Mouse (Mus musculus) liver, postnatal 0 days (tissue): ENCODE data around the gene Cyth1.

Experiments
- CTCF ChIP-seq: sonication (generic); IDR thresholded peaks from 2 replicates; pipeline ENCODE4 v1.5.1; 2016; ENCODE audit warnings: antibody characterized with exemption, low read depth
- EP300 ChIP-seq: IDR thresholded peaks from 2 replicates; pipeline ENCODE4 v1.6.1; 2016; ENCODE audit warnings: antibody characterized with exemption, low read depth, mild to moderate bottlenecking

- no peak for TF ChIP-seq CTCF
- no peak for TF ChIP-seq EP300
Measured at GRCm38 (mm10) chr11:118113516-118114205, 134.7 kb downstream of the Cyth1 start.
